Mouse (Mus musculus) right cerebral cortex, postnatal 36 days (tissue): ENCODE measurements around the gene Rnf182.

Experiments
- DNase-seq, 2 experiments: peaks; one replicate each; pipeline ENCODE4 v3.0.0; 2022; ENCODE audit warnings: low spot score in 2 of 2, mixed read lengths in 1 of 2

The Rnf182 gene

GRCm38 (mm10) chr13:43615577-43616254 lies at the start of gene Rnf182:
Gene Rnf182, plus strand, starts transcription at chr13:43615710.
- peak; percentile 66 to 67 for DNase-seq

GRCm38 (mm10) chr13:43566184-43566583 lies 49.3 kb upstream of the Rnf182 start:
- no peak for DNase-seq

GRCm38 (mm10) chr13:43567141-43567891 lies 48.2 kb upstream of the Rnf182 start:
- peak in 1 of 2 experiments; percentile 34 for DNase-seq

- no peak for DNase-seq
These were observed 41.5 kb upstream of the Rnf182 start for GRCm38 (mm10) chr13:43573979-43574378.

GRCm38 (mm10) chr13:43575431-43575830 lies 40.1 kb upstream of the Rnf182 start:
- DNase-seq = no peak

- no peak for DNase-seq
These were observed 38.3 kb upstream of the Rnf182 start for GRCm38 (mm10) chr13:43577254-43577653.

GRCm38 (mm10) chr13:43577766-43578165 lies 37.7 kb upstream of the Rnf182 start:
- no peak for DNase-seq

- DNase-seq = no peak
These were observed 35.8 kb upstream of the Rnf182 start for GRCm38 (mm10) chr13:43579740-43580139.

- DNase-seq = no peak
These were observed 34.8 kb upstream of the Rnf182 start for GRCm38 (mm10) chr13:43580661-43581060.

GRCm38 (mm10) chr13:43582961-43583360 lies 32.5 kb upstream of the Rnf182 start:
- no peak for DNase-seq

GRCm38 (mm10) chr13:43583504-43583903 lies 32.0 kb upstream of the Rnf182 start:
- no peak for DNase-seq

- no peak for DNase-seq
These were observed 30.2 kb upstream of the Rnf182 start for GRCm38 (mm10) chr13:43585335-43585734.

GRCm38 (mm10) chr13:43586966-43587365 lies 28.5 kb upstream of the Rnf182 start:
- no peak for DNase-seq

GRCm38 (mm10) chr13:43587844-43588840 lies 27.4 kb upstream of the Rnf182 start:
- DNase-seq = peak in 1 of 2 experiments; percentile 30

- peak in 1 of 2 experiments; percentile 41 for DNase-seq
These were observed 23.5 kb upstream of the Rnf182 start for GRCm38 (mm10) chr13:43591828-43592680.

GRCm38 (mm10) chr13:43592681-43593068 lies 22.8 kb upstream of the Rnf182 start:
- no peak for DNase-seq

GRCm38 (mm10) chr13:43595896-43596295 lies 19.6 kb upstream of the Rnf182 start:
- DNase-seq = no peak

- no peak for DNase-seq
These were observed 14.5 kb upstream of the Rnf182 start for GRCm38 (mm10) chr13:43600967-43601366.

GRCm38 (mm10) chr13:43602440-43602839 lies 13.1 kb upstream of the Rnf182 start:
- no peak for DNase-seq

GRCm38 (mm10) chr13:43603042-43603441 lies 12.5 kb upstream of the Rnf182 start:
- DNase-seq = no peak

- DNase-seq = no peak
These were observed 6.7 kb upstream of the Rnf182 start for GRCm38 (mm10) chr13:43608854-43609253.
